ENCODE assay signal across 10 mouse cellular contexts in genomic region chr5:145084822-145085221, GRCm38 (mm10). TPM values are rescaled to one million over a fixed set of nuclear protein-coding genes. Genes with fewer than 3 reads are reported as not detected.
DNase-seq lines count a peak whose midpoint lies in the region; ATAC-seq and TF ChIP-seq lines count a peak whose summit lies in the region.
"Had no signal": no experiment of that assay in that cellular context is flagged by ENCODE, and none has a peak within 500 bp of the region (broad histone marks: within the 10 kb centered on the region; RNA-seq: fewer than 3 reads in every experiment).

No protein-coding gene starts in this region.

- no peaks in the 10 kb centered on the region for H3K4me1 ChIP-seq in heart, adult 2 months (ENCODE audit: control insufficient read depth, insufficient read depth, low read length)
- H3K4me1 ChIP-seq in G1E (ENCODE audit: insufficient read depth, low read depth, low read length): peaks cover 34% of the 10 kb centered on the region
- no peaks in the 10 kb centered on the region for H3K4me1 ChIP-seq in hindbrain, embryonic 11.5 days (replicated peaks; ENCODE audit: control insufficient read depth, insufficient read depth, low read length)

- peak overlapping the region; percentile 91 for H3K4me3 ChIP-seq in heart, adult 2 months
- H3K4me3 ChIP-seq in G1E (ENCODE audit: low read depth, low read length) (peak overlapping the region; percentile 76), macrophage (ENCODE audit: inconsistent target) (peak overlapping the region; percentile 91)
- H3K4me3 ChIP-seq in hindbrain, embryonic 11.5 days (ENCODE audit: low read depth, low read length): peak overlapping the region; percentile 72; the same call in 1 of the 2 replicates

- H3K4me2 ChIP-seq in hindbrain, embryonic 11.5 days (replicated peaks; ENCODE audit: low read depth, low read length): peak overlapping the region; percentile 74

- 0 out of 2 replicates have a peak, but pooled peaks cover 2% of the 10 kb centered on the region for H3K9me3 ChIP-seq in G1E (replicated peaks)
- no peaks in the 10 kb centered on the region for H3K9me3 ChIP-seq in hindbrain, embryonic 11.5 days (ENCODE audit: control insufficient read depth, low read length)

- H3K9ac ChIP-seq in heart, adult 2 months (ENCODE audit: low read depth, low read length): no peak overlapping the region; the same call in 1 of the 2 replicates
- no peak overlapping the region; the same call in none of the 2 replicates for H3K9ac ChIP-seq in hindbrain, embryonic 11.5 days (ENCODE audit: low read depth, low read length)

- TF ChIP-seq POLR2A in heart, adult 2 months (IDR thresholded peaks at IDR 0.05; ENCODE audit: insufficient read depth, low read depth, low read length): no peak

- no peak overlapping the region for H3K27ac ChIP-seq in heart, adult 2 months
- H3K27ac ChIP-seq in hindbrain, embryonic 11.5 days (ENCODE audit: low read depth, low read length): no peak overlapping the region
- no peak overlapping the region for H3K27ac ChIP-seq in macrophage

- no peak for TF ChIP-seq EP300 in heart, adult 2 months (IDR thresholded peaks at IDR 0.05; ENCODE audit: insufficient read depth, low read depth, low read length)

- no peak for DNase-seq in heart, adult 2 months
- DNase-seq in heart, postnatal 14 days: no peak
- DNase-seq in G1E (ENCODE audit: low spot score): no peak
- no peak for DNase-seq in hindbrain, embryonic 11.5 days (ENCODE audit: low spot score)
- DNase-seq in thymus, postnatal 14 days: no peak
- no peak for DNase-seq in frontal cortex, postnatal 14 days (ENCODE audit: low spot score in 2 of 2)
- DNase-seq in left cerebral cortex, postnatal 25 days (ENCODE audit: low spot score in 2 of 2): no peak
- DNase-seq: right cerebral cortex, adult 18-20 months had no signal

- H3K36me3 ChIP-seq in heart, adult 2 months (ENCODE audit: control insufficient read depth, insufficient read depth, low read length): peaks cover 4% of the 10 kb centered on the region; the same call in 1 of the 2 replicates
- peaks cover 31% of the 10 kb centered on the region for H3K36me3 ChIP-seq in G1E (replicated peaks)
- no peaks in the 10 kb centered on the region for H3K36me3 ChIP-seq in hindbrain, embryonic 11.5 days (ENCODE audit: control insufficient read depth, insufficient read depth, low read length)
- no peaks in the 10 kb centered on the region for H3K36me3 ChIP-seq in macrophage (ENCODE audit: inconsistent target)

- no peak for TF ChIP-seq CTCF in heart, adult 2 months (IDR thresholded peaks at IDR 0.05)
- TF ChIP-seq CTCF in G1E (IDR thresholded peaks at IDR 0.05; ENCODE audit: low read depth, low read length): no peak

- WGBS in heart, adult 2 months: 36% methylated on average over 2 of the region's 2 CpGs
- WGBS in hindbrain, embryonic 11.5 days: 80% methylated on average over 2 of the region's 2 CpGs
- 71% methylated on average over 2 of the region's 2 CpGs for WGBS in macrophage (ENCODE audit: missing documents)

- peaks cover 10% of the 10 kb centered on the region for H3K79me2 ChIP-seq in heart, adult 2 months (replicated peaks; ENCODE audit: control insufficient read depth, insufficient read depth, low read length)
- H3K79me2 ChIP-seq in macrophage (ENCODE audit: inconsistent target): peaks cover 62% of the 10 kb centered on the region

- ATAC-seq in G1E (ENCODE audit: extremely low read depth, insufficient number of reproducible peaks, low FRiP score, poor library complexity, severe bottlenecking): no peak
- no peak for ATAC-seq in hindbrain, embryonic 11.5 days (ENCODE audit: low FRiP score)

- intact Hi-C loops in heart, adult 2 months (cut with DNase I): loop anchor here (2.0 kb wide), 2 partner anchors 32 to 54 kb away; no protein-coding TSS in a partner anchor
- intact Hi-C loops in heart, postnatal 14 days (cut with DNase I): loop anchor here (2.0 kb wide), 1 partner anchor 30 kb away; the partner anchor contains the start of gene Arpc1b
- intact Hi-C loops in left cerebral cortex, postnatal 25 days (cut with DNase I): no loop called here

- no peaks in the 10 kb centered on the region for H3K27me3 ChIP-seq in heart, adult 2 months (ENCODE audit: control insufficient read depth, insufficient read depth, low read length)
- H3K27me3 ChIP-seq in G1E (ENCODE audit: insufficient read depth, low read length): 0 out of 2 replicates have a peak, but pooled peaks cover 6% of the 10 kb centered on the region
- no peaks in the 10 kb centered on the region for H3K27me3 ChIP-seq in hindbrain, embryonic 11.5 days (ENCODE audit: control insufficient read depth, insufficient read depth, low read length)

RNA-seq across cellular contexts. Expression of gene Kpna7, which starts 1.0 kb away (rescaled TPM):
- total RNA-seq in heart, adult 2 months (2021): not detected
- not detected in 2 replicates for polyA plus RNA-seq in heart, adult 2 months (2012; rRNA removed)
- not detected for total RNA-seq in heart, postnatal 14 days (2021)
- total RNA-seq in G1E (2014; fragmentation: Nextera tagmentation) (not detected in 2 replicates), G1E (2017) (not detected in 2 replicates)
- polyA plus RNA-seq in G1E (2012) (not detected in 2 replicates), macrophage (2018) (not detected in 3 replicates)
- polyA plus RNA-seq in hindbrain, embryonic 11.5 days (2014; fragmentation: Nextera tagmentation; extraction: Ambion mirVana): not detected in 2 replicates
- total RNA-seq in macrophage (2018; cell fraction: chromatin; rRNA removed): not detected
- total RNA-seq in macrophage (2018; cell fraction: cytosol; rRNA removed): not detected
- not detected for total RNA-seq in macrophage (2018; cell fraction: nucleus; rRNA removed)
- not detected for total RNA-seq in left cerebral cortex, postnatal 25 days (2021)
- total RNA-seq: layer of hippocampus, postnatal 14 days had no signal

RNA-seq across cellular contexts. Expression of gene Arpc1a, which starts 1.2 kb away (rescaled TPM):
- 10 to 100 TPM; 60.4 to 64.4 TPM for total RNA-seq in heart, adult 2 months (2021)
- 67.8 and 79.9 TPM in 2 replicates for polyA plus RNA-seq in heart, adult 2 months (2012; rRNA removed)
- total RNA-seq in heart, postnatal 14 days (2021): 10 to 100 TPM; 63.3 to 67.2 TPM
- total RNA-seq in G1E (2014; fragmentation: Nextera tagmentation): 77.0 and 85.3 TPM in 2 replicates
- total RNA-seq in G1E (2017): 125 and 169 TPM in 2 replicates
- 56.4 and 58.6 TPM in 2 replicates for polyA plus RNA-seq in G1E (2012)
- polyA plus RNA-seq in hindbrain, embryonic 11.5 days (2014; fragmentation: Nextera tagmentation; extraction: Ambion mirVana): 179 and 185 TPM in 2 replicates
- total RNA-seq in macrophage (2018; cell fraction: chromatin; rRNA removed): 10 to 100 TPM; 27.9 to 66.9 (median 46.8) TPM
- total RNA-seq in macrophage (2018; cell fraction: cytosol; rRNA removed): 10 to 100 TPM; 54.4 to 92.7 (median 68.5) TPM
- total RNA-seq in macrophage (2018; cell fraction: nucleus; rRNA removed): 10 to 100 TPM; 21.3 to 70.8 (median 39.7) TPM
- 37.0 to 93.9 TPM (median 74.8 TPM) in 3 replicates for polyA plus RNA-seq in macrophage (2018)
- 100 to 1,000 TPM; 203 to 205 TPM for total RNA-seq in left cerebral cortex, postnatal 25 days (2021)

RNA-seq across cellular contexts. Expression of gene Arpc1b, which starts 29.2 kb away (rescaled TPM):
- 10 to 100 TPM; 60.8 to 75.0 TPM for total RNA-seq in heart, adult 2 months (2021)
- polyA plus RNA-seq in heart, adult 2 months (2012; rRNA removed): 133 and 137 TPM in 2 replicates
- 100 to 1,000 TPM in 1 of 2 experiments, 10 to 100 TPM in 1; 97.2 to 113 TPM for total RNA-seq in heart, postnatal 14 days (2021)
- 226 and 347 TPM in 2 replicates for total RNA-seq in G1E (2014; fragmentation: Nextera tagmentation)
- total RNA-seq in G1E (2017): 230 and 290 TPM in 2 replicates
- 2,252 and 2,780 TPM in 2 replicates for polyA plus RNA-seq in G1E (2012)
- polyA plus RNA-seq in hindbrain, embryonic 11.5 days (2014; fragmentation: Nextera tagmentation; extraction: Ambion mirVana): 49.3 and 54.3 TPM in 2 replicates
- 100 to 1,000 TPM; 343 to 668 (median 545) TPM for total RNA-seq in macrophage (2018; cell fraction: chromatin; rRNA removed)
- total RNA-seq in macrophage (2018; cell fraction: cytosol; rRNA removed): 100 to 1,000 TPM; 519 to 764 (median 670) TPM
- 100 to 1,000 TPM; 379 to 691 (median 534) TPM for total RNA-seq in macrophage (2018; cell fraction: nucleus; rRNA removed)
- polyA plus RNA-seq in macrophage (2018): 401 to 795 TPM (median 759 TPM) in 3 replicates
- 10 to 100 TPM; 23.0 to 25.1 TPM for total RNA-seq in left cerebral cortex, postnatal 25 days (2021)

RNA-seq across cellular contexts. Expression of gene 1700018F24Rik, which starts 42.0 kb away (rescaled TPM):
- total RNA-seq in heart, adult 2 months (2021): not detected
- not detected in 2 replicates for polyA plus RNA-seq in heart, adult 2 months (2012; rRNA removed)
- total RNA-seq in heart, postnatal 14 days (2021): not detected
- total RNA-seq in G1E (2014; fragmentation: Nextera tagmentation) (not detected in 2 replicates), G1E (2017) (not detected in 2 replicates)
- polyA plus RNA-seq in G1E (2012) (not detected in 2 replicates), macrophage (2018) (not detected in 3 replicates)
- 0.13 TPM in 1 of 2 replicates, not detected in the other for polyA plus RNA-seq in hindbrain, embryonic 11.5 days (2014; fragmentation: Nextera tagmentation; extraction: Ambion mirVana)
- total RNA-seq in macrophage (2018; cell fraction: chromatin; rRNA removed): not detected
- total RNA-seq in macrophage (2018; cell fraction: cytosol; rRNA removed): not detected
- total RNA-seq in macrophage (2018; cell fraction: nucleus; rRNA removed): not detected
- total RNA-seq in left cerebral cortex, postnatal 25 days (2021): not detected
- total RNA-seq: layer of hippocampus, postnatal 14 days had no signal

RNA-seq across cellular contexts. Expression of gene Gm4871, which starts 52.3 kb away (rescaled TPM):
- total RNA-seq in heart, adult 2 months (2021): not detected
- polyA plus RNA-seq in heart, adult 2 months (2012; rRNA removed): not detected in 2 replicates
- not detected for total RNA-seq in heart, postnatal 14 days (2021)
- total RNA-seq in G1E (2014; fragmentation: Nextera tagmentation) (not detected in 2 replicates), G1E (2017) (not detected in 2 replicates)
- polyA plus RNA-seq in G1E (2012) (not detected in 2 replicates), macrophage (2018) (not detected in 3 replicates)
- polyA plus RNA-seq in hindbrain, embryonic 11.5 days (2014; fragmentation: Nextera tagmentation; extraction: Ambion mirVana): not detected in 2 replicates
- total RNA-seq in macrophage (2018; cell fraction: chromatin; rRNA removed): not detected
- total RNA-seq in macrophage (2018; cell fraction: cytosol; rRNA removed): not detected
- not detected for total RNA-seq in macrophage (2018; cell fraction: nucleus; rRNA removed)
- total RNA-seq in left cerebral cortex, postnatal 25 days (2021): not detected
- total RNA-seq: layer of hippocampus, postnatal 14 days had no signal
